Mouse (Mus musculus) forebrain, embryonic 13.5 days (tissue): ENCODE results near the gene 4930435E12Rik. TPM values are rescaled to one million over a fixed set of nuclear protein-coding genes. Genes with fewer than 3 reads are reported as not detected.

Experiments used
- ATAC-seq: fragments of 200-750 bp; cut with Nextera tagmentation; 2 replicates; pipeline ENCODE4 v1.8.0; 2017
- H3K27ac ChIP-seq: fragments of 300-500 bp; sonication (generic); 2 replicates; pipeline ENCODE4 v1.5.1; 2015; ENCODE audit warnings: inconsistent platforms, mild to moderate bottlenecking, moderate library complexity
- H3K27me3 ChIP-seq: fragments of 300-500 bp; sonication (generic); 2 replicates; pipeline ENCODE4 v1.6.1; 2015; ENCODE audit warnings: mild to moderate bottlenecking, inconsistent platforms
- H3K36me3 ChIP-seq: fragments of 300-500 bp; sonication (generic); 2 replicates; pipeline ENCODE4 v1.6.1; 2015; ENCODE audit warnings: mild to moderate bottlenecking, inconsistent platforms; ENCODE audit not compliant: poor library complexity, severe bottlenecking
- H3K4me1 ChIP-seq: fragments of 300-500 bp; sonication (generic); 2 replicates; pipeline ENCODE4 v1.6.1; 2015; ENCODE audit warnings: inconsistent platforms
- H3K4me2 ChIP-seq: fragments of 300-500 bp; sonication (generic); 2 replicates; pipeline ENCODE4 v1.6.1; 2015; ENCODE audit warnings: inconsistent platforms, mild to moderate bottlenecking, moderate library complexity
- H3K4me3 ChIP-seq: fragments of 300-500 bp; sonication (generic); 2 replicates; pipeline ENCODE4 v1.5.1; 2015; ENCODE audit warnings: mild to moderate bottlenecking, inconsistent platforms
- H3K9ac ChIP-seq: fragments of 300-500 bp; sonication (generic); 2 replicates; pipeline ENCODE4 v1.6.1; 2015; ENCODE audit warnings: mild to moderate bottlenecking, inconsistent platforms
- H3K9me3 ChIP-seq: fragments of 300-500 bp; sonication (generic); replicated peaks from 2 replicates; pipeline ENCODE4 v1.6.1; 2016; ENCODE audit warnings: inconsistent platforms
- WGBS: fragments of 180-500 bp; shearing (Covaris S2); methylation state at CpG from one replicate; pipeline ENCODE4 v1.1.7; 2015; 5-methylcytosine and 5-hydroxymethylcytosine counted together
- polyA plus RNA-seq: library from polyadenylated mRNA; unstranded; fragments of >200 nt; fragmentation: Nextera tagmentation; extraction: Ambion mirVana; gene quantifications from 2 replicates; pipeline ENCODE4 v1.2.1, GENCODE M21; 2015

The 4930435E12Rik gene
- polyA plus RNA-seq, 1 experiment from 2014 or later, result not detected

DNA sequence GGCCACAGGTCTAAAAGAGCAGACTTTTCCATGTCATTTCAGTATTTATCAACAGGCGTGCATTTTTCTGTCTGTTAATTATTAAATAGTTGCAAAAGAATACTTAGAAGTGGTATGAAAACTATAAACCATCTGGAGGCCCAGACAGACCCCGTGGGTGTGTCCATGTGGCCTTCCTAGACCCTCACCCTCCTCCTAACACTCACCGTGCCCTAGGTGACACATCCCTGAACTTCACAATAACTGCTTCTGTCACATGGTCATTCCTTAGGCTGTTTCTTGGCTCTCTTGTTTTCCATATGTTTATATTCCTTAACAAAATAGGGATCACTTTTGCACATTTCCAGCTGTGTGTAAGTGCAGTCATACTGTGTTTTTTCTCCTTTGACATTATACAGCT, 61.9 kb downstream of the 4930435E12Rik start:
- Histone ChIP-seq H3K4me3 (no peak overlapping the region), H3K4me2 (no peak overlapping the region), H3K4me1 (no peaks in the 10 kb centered on the region), H3K27ac (no peak overlapping the region), H3K36me3 (peaks cover 11% of the 10 kb centered on the region; the same call in 1 of the 2 replicates), H3K27me3 (no peaks in the 10 kb centered on the region), H3K9me3 (no peaks in the 10 kb centered on the region), H3K9ac (no peak overlapping the region)
- no peak for ATAC-seq
- 64% methylated on average over 3 of the region's 3 CpGs for WGBS

DNA sequence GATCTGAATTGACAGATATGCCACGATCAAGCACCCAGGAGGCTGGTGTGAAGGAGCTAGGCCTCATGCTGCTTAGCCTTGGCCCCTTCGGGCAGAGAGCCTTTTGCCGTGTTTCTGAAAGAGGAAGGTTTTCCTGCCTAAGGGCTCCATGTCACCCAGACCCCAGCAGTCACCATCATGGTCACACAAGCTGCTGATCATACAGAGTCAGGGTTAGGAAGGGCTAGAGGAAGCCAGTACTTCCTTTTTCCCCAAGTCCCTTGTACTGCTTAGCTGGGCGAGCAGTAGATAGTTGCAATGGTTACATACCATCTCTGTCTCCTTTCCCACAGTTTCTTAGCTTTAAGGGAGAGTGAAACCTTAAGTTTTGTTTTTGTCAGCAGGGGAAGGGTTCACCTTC, 65.0 kb downstream of the 4930435E12Rik start:
- H3K4me2 ChIP-seq, result no peak overlapping the region
- no peaks in the 10 kb centered on the region for H3K4me1 ChIP-seq
- no peak overlapping the region for H3K9ac ChIP-seq
- no peaks in the 10 kb centered on the region for H3K27me3 ChIP-seq
- H3K36me3 ChIP-seq, result peaks cover 12% of the 10 kb centered on the region; the same call in 1 of the 2 replicates
- no peak overlapping the region for H3K27ac ChIP-seq
- no peak overlapping the region for H3K4me3 ChIP-seq
- no peak for ATAC-seq
- 89% methylated on average over 4 of the region's 4 CpGs for WGBS
- H3K9me3 ChIP-seq, result no peaks in the 10 kb centered on the region

DNA sequence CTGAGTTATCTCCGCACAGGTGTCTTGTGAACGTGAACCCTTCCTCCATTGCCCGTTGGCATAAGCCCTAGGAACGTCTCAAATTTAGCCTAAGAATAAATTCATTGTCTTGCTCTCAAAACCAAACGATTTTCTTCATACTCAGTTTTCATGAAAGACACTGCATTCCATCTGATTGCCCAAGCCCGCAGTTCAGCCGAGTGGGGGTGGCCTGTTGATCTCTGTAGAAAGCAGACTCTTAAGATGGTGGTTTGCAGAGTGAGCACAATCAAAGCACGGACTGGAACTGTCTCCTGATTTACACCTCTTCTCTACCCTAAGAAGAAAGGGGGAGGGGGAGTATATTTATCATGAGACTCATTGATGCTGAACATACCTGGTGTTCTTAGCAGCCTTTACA, 66.1 kb downstream of the 4930435E12Rik start:
- no peaks in the 10 kb centered on the region for H3K4me1 ChIP-seq
- H3K4me2 ChIP-seq, result no peak overlapping the region
- ATAC-seq, result no peak
- no peak overlapping the region for H3K27ac ChIP-seq
- H3K9ac ChIP-seq, result no peak overlapping the region
- 84% methylated on average over 8 of the region's 8 CpGs for WGBS
- H3K27me3 ChIP-seq, result no peaks in the 10 kb centered on the region
- peaks cover 17% of the 10 kb centered on the region for H3K36me3 ChIP-seq
- no peaks in the 10 kb centered on the region for H3K9me3 ChIP-seq
- H3K4me3 ChIP-seq, result no peak overlapping the region

Other genes starting within 250 kb of the 4930435E12Rik start
- gene Arhgap31, start 115.5 kb downstream of the 4930435E12Rik start, polyA plus RNA-seq, result 3.1 and 3.6 TPM in 2 replicates
- 17.9 and 22.8 TPM in 2 replicates for gene B4galt4, start 86.5 kb downstream of the 4930435E12Rik start, polyA plus RNA-seq
- gene Upk1b, start 28.4 kb downstream of the 4930435E12Rik start, polyA plus RNA-seq, result not detected in 2 replicates
- 3.6 and 4.6 TPM in 2 replicates for gene Igsf11, start 63.9 kb upstream of the 4930435E12Rik start, polyA plus RNA-seq